Mouse (Mus musculus) Patski (cell line): Measurements from ENCODE around the gene Ccdc36. TPM values are rescaled to one million over a fixed set of nuclear protein-coding genes. Genes with fewer than 3 reads are reported as not detected.

Experiments used
- ATAC-seq: fragments of 100-300 bp; one replicate; pipeline ENCODE4 v1.8.0; 2021
- CTCF ChIA-PET: fragments of 350-600 bp; sonication (Branson Sonifier 250); formaldehyde crosslinking; loops from one replicate; lab custom pipeline; 2022; ENCODE audit warnings: inconsistent platforms; lab: Charles Lee
- POLR2A ChIA-PET: fragments of 350-600 bp; sonication (Branson Sonifier 250); formaldehyde crosslinking; loops from one replicate; lab custom pipeline; 2022; ENCODE audit warnings: antibody characterized with exemption, inconsistent platforms; lab: Charles Lee
- DNase-seq: peaks from one replicate; pipeline ENCODE4 v3.0.0-alpha.2; 2011; ENCODE audit warnings: low read depth, low spot score
- H3K27me3 ChIP-seq: fragments of 371-371 bp; one replicate; pipeline ENCODE4 v1.5.1; 2021
- CTCF ChIP-seq: fragments of 100-300 bp; IDR thresholded peaks from one replicate; pipeline ENCODE4 v1.5.1; 2021
- in situ Hi-C: fragments of 300-500 bp; cut with MboI; formaldehyde crosslinking; loops from 3 replicates; pipeline ENCODE4 v1.11.1; 2018; ENCODE audit warnings: low pct_unique_long_range_greater_than_20kb, mixed read lengths
- polyA plus RNA-seq: library from polyadenylated mRNA; unstranded; gene quantifications from one replicate; pipeline ENCODE4 v1.2.3, GENCODE M21; 2021

Gene Ccdc36
- polyA plus RNA-seq, 1 experiment from 2014 or later = not detected

- ATAC-seq (no peak), DNase-seq (no peak)
- POLR2A ChIA-PET = no interaction called here
- H3K27me3 ChIP-seq = no peaks in the 10 kb centered on the region
- in situ Hi-C loops = no loop called here
- TF ChIP-seq CTCF = no peak
- CTCF ChIA-PET = interaction anchor here (1.1 kb wide), 1 partner anchor 19 kb away, joined by 3 read pairs; the partner anchor contains the start of gene Lamb2
These were observed 31.6 kb upstream of the Ccdc36 start for GRCm38 (mm10) chr9:108459939-108460318.

GRCm38 (mm10) chr9:108456953-108457352 lies 28.7 kb upstream of the Ccdc36 start:
- ChIA-PET CTCF (no interaction called here), POLR2A (no interaction called here)
- no peak for DNase-seq
- no peak for ATAC-seq
- no peaks in the 10 kb centered on the region for H3K27me3 ChIP-seq
- no peak for TF ChIP-seq CTCF
- in situ Hi-C loops = no loop called here

- ChIA-PET CTCF (no interaction called here), POLR2A (no interaction called here)
- ATAC-seq (no peak), DNase-seq (no peak)
- no peaks in the 10 kb centered on the region for H3K27me3 ChIP-seq
- no peak for TF ChIP-seq CTCF
- in situ Hi-C loops = no loop called here
These were observed 27.7 kb upstream of the Ccdc36 start for GRCm38 (mm10) chr9:108455747-108456571.

- TF ChIP-seq CTCF = no peak
- CTCF ChIA-PET = interaction anchor here (1.0 kb wide), 1 partner anchor 12 kb away, joined by 3 read pairs; no protein-coding TSS in a partner anchor
- H3K27me3 ChIP-seq = no peaks in the 10 kb centered on the region
- in situ Hi-C loops = no loop called here
- no peak for DNase-seq
- POLR2A ChIA-PET = no interaction called here
- ATAC-seq = no peak
These were observed 26.1 kb upstream of the Ccdc36 start for GRCm38 (mm10) chr9:108454429-108454828.

- TF ChIP-seq CTCF = no peak
- no peaks in the 10 kb centered on the region for H3K27me3 ChIP-seq
- ATAC-seq = no peak
- in situ Hi-C loops = no loop called here
- no peak for DNase-seq
- POLR2A ChIA-PET = no interaction called here
- CTCF ChIA-PET = interaction anchor here (1.0 kb wide), 1 partner anchor 11 kb away, joined by 3 read pairs; no protein-coding TSS in a partner anchor
These were observed 25.2 kb upstream of the Ccdc36 start for GRCm38 (mm10) chr9:108453458-108453857.

GRCm38 (mm10) chr9:108452911-108453310 lies 24.6 kb upstream of the Ccdc36 start:
- no peak for TF ChIP-seq CTCF
- in situ Hi-C loops = no loop called here
- ChIA-PET CTCF (interaction anchor here (0.6 to 1.2 kb wide), 3 partner anchors 10 to 17 kb away, joined by 3 to 5 read pairs (median 5); no protein-coding TSS in a partner anchor), POLR2A (no interaction called here)
- peak; percentile 21 for ATAC-seq
- H3K27me3 ChIP-seq = no peaks in the 10 kb centered on the region
- DNase-seq = no peak

GRCm38 (mm10) chr9:108452291-108452906 lies 24.1 kb upstream of the Ccdc36 start:
- peak; percentile 98 for TF ChIP-seq CTCF
- CTCF ChIA-PET = interaction anchor here (0.6 to 1.2 kb wide), 3 partner anchors 10 to 17 kb away, joined by 3 to 5 read pairs (median 5); no protein-coding TSS in a partner anchor
- in situ Hi-C loops = no loop called here
- no peaks in the 10 kb centered on the region for H3K27me3 ChIP-seq
- ATAC-seq (peak; percentile 83), DNase-seq (peak; percentile 24)
- POLR2A ChIA-PET = interaction anchor here (0.6 kb wide), 1 partner anchor 10 kb away, joined by 3 read pairs; no protein-coding TSS in a partner anchor

- ChIA-PET CTCF (no interaction called here), POLR2A (interaction anchor here (0.6 kb wide), 1 partner anchor 9 kb away, joined by 3 read pairs; no protein-coding TSS in a partner anchor)
- TF ChIP-seq CTCF = no peak
- no peak for ATAC-seq
- no peaks in the 10 kb centered on the region for H3K27me3 ChIP-seq
- in situ Hi-C loops = no loop called here
- no peak for DNase-seq
These were observed 23.4 kb upstream of the Ccdc36 start for GRCm38 (mm10) chr9:108451519-108452160.

GRCm38 (mm10) chr9:108451170-108451493 lies 22.8 kb upstream of the Ccdc36 start:
- no peak for DNase-seq
- no peak for TF ChIP-seq CTCF
- no peaks in the 10 kb centered on the region for H3K27me3 ChIP-seq
- in situ Hi-C loops = no loop called here
- ChIA-PET CTCF (interaction anchor here (1.4 kb wide), 1 partner anchor 11 kb away, joined by 3 read pairs; the partner anchor contains the start of gene Klhdc8b), POLR2A (no interaction called here)
- ATAC-seq = no peak
